Mouse (Mus musculus): ENCODE measurements around the gene Tmem209. TPM values are rescaled to one million over a fixed set of nuclear protein-coding genes. Genes with fewer than 3 reads are reported as not detected.
A peak's percentile ranks its signal among the peaks of the same experiment; 100 is the strongest.

The Tmem209 gene
- polyA plus RNA-seq, 1 experiment from 2014 or later, result 27.5 TPM

DNA sequence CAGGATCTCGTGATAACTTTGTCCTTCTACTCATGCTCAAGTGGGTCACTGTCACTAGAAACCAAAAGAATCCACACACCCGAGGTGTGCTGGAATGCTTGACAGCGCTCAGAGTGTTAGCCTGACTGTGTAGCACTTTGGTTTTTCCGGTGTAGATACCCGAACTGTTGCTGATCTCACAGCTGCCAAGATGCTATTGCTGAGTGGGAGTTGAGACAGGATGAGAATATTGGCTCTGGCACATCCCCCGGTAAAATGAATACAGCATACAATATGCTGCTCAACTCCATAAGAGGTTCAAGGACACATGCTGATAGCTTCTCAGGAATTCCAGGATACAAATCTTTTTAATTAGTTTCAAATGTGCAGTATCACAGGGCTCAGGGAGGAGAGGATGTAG lies 19.2 kb upstream of the Tmem209 start:
- ATAC-seq (ENCODE audit: insufficient number of reproducible peaks, low FRiP score), result peak; percentile 62
- H3K9ac ChIP-seq, result no peak overlapping the region
- no peaks in the 10 kb centered on the region for H3K27me3 ChIP-seq (replicated peaks)
- WGBS, result 22% methylated on average over 6 of the region's 6 CpGs
- 0 out of 2 replicates have a peak overlapping the region, but pooled peaks have one; percentile 2 for H3K4me2 ChIP-seq
- H3K4me1 ChIP-seq (replicated peaks), result peaks cover 52% of the 10 kb centered on the region
- no peak overlapping the region for H3K4me3 ChIP-seq
- peak overlapping the region; percentile 94 for H3K27ac ChIP-seq (ENCODE audit: poor library complexity, severe bottlenecking)
- H3K36me3 ChIP-seq, result no peaks in the 10 kb centered on the region
- H3K9me3 ChIP-seq (replicated peaks), result no peaks in the 10 kb centered on the region

DNA sequence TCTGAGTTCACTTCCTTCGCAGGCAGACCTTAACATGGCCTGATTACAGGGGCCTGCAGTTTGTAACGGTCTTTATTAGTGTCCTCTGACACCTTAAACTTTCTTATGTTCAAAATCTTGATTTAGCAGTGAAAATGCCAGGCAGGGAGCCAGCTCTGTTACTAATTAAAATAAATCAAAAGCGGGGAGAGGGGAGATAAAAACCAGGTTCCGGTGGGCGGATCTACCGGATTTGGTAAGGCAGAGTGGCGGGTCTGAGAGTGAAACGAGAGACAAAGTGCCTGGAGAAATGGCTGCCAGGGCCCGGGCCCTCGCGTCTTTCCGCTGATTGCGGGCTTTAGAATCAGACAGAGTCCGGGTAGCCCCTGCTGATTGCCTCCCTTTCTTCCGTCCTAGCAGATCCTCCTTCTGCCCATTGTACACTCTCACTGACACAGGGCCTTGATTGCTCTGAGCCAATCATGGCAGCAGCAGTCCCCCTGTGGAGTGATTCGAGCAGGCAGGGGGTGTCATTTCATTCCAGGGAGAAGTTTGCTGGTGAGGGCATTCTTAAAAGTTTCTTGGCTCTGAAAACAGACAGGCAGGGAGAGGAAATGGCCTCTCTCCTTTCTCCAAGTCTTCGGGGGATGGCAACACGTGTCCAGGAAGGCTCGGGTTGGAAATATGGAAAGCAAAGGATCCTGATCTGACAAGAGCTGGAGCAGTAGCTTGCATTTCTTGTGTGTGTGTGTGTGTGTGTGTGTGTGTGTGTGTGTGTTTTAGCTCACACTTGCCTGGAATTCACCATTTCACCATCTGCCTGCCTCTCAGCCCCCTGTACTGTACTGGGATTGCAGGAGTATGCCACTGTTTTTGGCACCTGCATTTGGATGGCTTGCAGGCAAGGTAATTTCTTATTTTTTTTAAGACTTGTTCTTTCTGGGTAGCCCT lies 17.3 kb upstream of the Tmem209 start:
- Histone ChIP-seq H3K4me3 (no peak overlapping the region), H3K27me3 (replicated peaks) (no peaks in the 10 kb centered on the region), H3K36me3 (no peaks in the 10 kb centered on the region), H3K4me2 (peak overlapping the region; percentile 30), H3K9me3 (replicated peaks) (no peaks in the 10 kb centered on the region), H3K27ac (ENCODE audit: poor library complexity, severe bottlenecking) (peak overlapping the region; percentile 94), H3K9ac (0 out of 2 replicates have a peak overlapping the region, but pooled peaks have one; percentile 6), H3K4me1 (replicated peaks) (peaks cover 55% of the 10 kb centered on the region)
- peak; percentile 33; the same call in 1 of the 2 replicates for ATAC-seq (ENCODE audit: insufficient number of reproducible peaks, low FRiP score)
- WGBS, result 19% methylated on average over 19 of the region's 19 CpGs

- Histone ChIP-seq H3K27me3 (replicated peaks) (no peaks in the 10 kb centered on the region), H3K36me3 (no peaks in the 10 kb centered on the region), H3K4me2 (no peak overlapping the region), H3K9ac (no peak overlapping the region), H3K4me3 (no peak overlapping the region), H3K9me3 (replicated peaks) (no peaks in the 10 kb centered on the region), H3K27ac (ENCODE audit: poor library complexity, severe bottlenecking) (peak overlapping the region; percentile 94), H3K4me1 (replicated peaks) (peaks cover 55% of the 10 kb centered on the region)
- no peak for ATAC-seq (ENCODE audit: insufficient number of reproducible peaks, low FRiP score)
- 53% methylated on average over 7 of the region's 7 CpGs for WGBS
Measured at GRCm38 (mm10) chr6:30525456-30526332, 16.1 kb upstream of the Tmem209 start.

DNA sequence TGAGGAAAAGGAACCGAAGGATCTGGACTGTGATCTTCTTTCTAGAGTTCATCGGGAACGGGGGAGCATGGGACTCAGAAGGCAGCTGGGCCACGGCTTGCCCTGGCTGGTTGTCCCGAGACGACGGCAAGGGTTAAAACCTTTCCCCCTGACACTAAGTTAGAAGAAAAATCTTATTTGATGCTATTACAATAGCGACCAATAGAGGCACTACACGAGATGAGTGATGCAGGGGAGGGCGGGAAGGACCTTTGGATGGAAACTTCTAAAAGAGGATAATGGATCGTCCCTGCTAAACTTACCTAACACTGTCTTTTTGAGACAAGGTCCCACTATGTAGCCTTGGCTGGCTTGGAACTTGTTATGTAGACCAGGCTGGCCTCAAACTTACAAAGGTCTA lies 10.8 kb upstream of the Tmem209 start:
- no peak overlapping the region for H3K4me2 ChIP-seq
- no peaks in the 10 kb centered on the region for H3K9me3 ChIP-seq (replicated peaks)
- H3K36me3 ChIP-seq, result no peaks in the 10 kb centered on the region
- no peak overlapping the region for H3K27ac ChIP-seq (ENCODE audit: poor library complexity, severe bottlenecking)
- no peak overlapping the region for H3K9ac ChIP-seq
- peaks cover 12% of the 10 kb centered on the region for H3K4me1 ChIP-seq (replicated peaks)
- WGBS, result 63% methylated on average over 11 of the region's 11 CpGs
- no peak for ATAC-seq (ENCODE audit: insufficient number of reproducible peaks, low FRiP score)
- no peak overlapping the region for H3K4me3 ChIP-seq
- H3K27me3 ChIP-seq (replicated peaks), result no peaks in the 10 kb centered on the region

- peak overlapping the region; percentile 21; the same call in 1 of the 2 replicates for H3K27ac ChIP-seq (ENCODE audit: poor library complexity, severe bottlenecking)
- 20% methylated on average over 9 of the region's 9 CpGs for WGBS
Measured at GRCm38 (mm10) chr6:30514242-30514641, 4.7 kb upstream of the Tmem209 start.

GRCm38 (mm10) chr6:30510291-30510690 lies 708 bp upstream of the Tmem209 start:
- H3K27ac ChIP-seq (ENCODE audit: poor library complexity, severe bottlenecking), result peak overlapping the region; percentile 98
- H3K4me3 ChIP-seq, result no peak overlapping the region
- H3K4me2 ChIP-seq, result peak overlapping the region; percentile 67
- no peaks in the 10 kb centered on the region for H3K27me3 ChIP-seq (replicated peaks)
- no peak overlapping the region for H3K9ac ChIP-seq
- ATAC-seq (ENCODE audit: insufficient number of reproducible peaks, low FRiP score), result no peak
- H3K9me3 ChIP-seq (replicated peaks), result no peaks in the 10 kb centered on the region
- peaks cover 20% of the 10 kb centered on the region for H3K36me3 ChIP-seq
- H3K4me1 ChIP-seq (replicated peaks), result peaks cover 22% of the 10 kb centered on the region
- WGBS, result 78% methylated on average over 5 of the region's 5 CpGs

More at GRCm38 (mm10) chr6:30514242-30514641, 4.7 kb upstream of the Tmem209 start:
- no peaks in the 10 kb centered on the region for H3K9me3 ChIP-seq (replicated peaks)
- H3K36me3 ChIP-seq, result no peaks in the 10 kb centered on the region
- H3K27me3 ChIP-seq (replicated peaks), result no peaks in the 10 kb centered on the region
- H3K4me2 ChIP-seq, result no peak overlapping the region
- no peak overlapping the region for H3K4me3 ChIP-seq
- peak overlapping the region; percentile 28; the same call in 1 of the 2 replicates for H3K9ac ChIP-seq
- H3K4me1 ChIP-seq (replicated peaks), result peaks cover 16% of the 10 kb centered on the region
- no peak for ATAC-seq (ENCODE audit: insufficient number of reproducible peaks, low FRiP score)

DNA sequence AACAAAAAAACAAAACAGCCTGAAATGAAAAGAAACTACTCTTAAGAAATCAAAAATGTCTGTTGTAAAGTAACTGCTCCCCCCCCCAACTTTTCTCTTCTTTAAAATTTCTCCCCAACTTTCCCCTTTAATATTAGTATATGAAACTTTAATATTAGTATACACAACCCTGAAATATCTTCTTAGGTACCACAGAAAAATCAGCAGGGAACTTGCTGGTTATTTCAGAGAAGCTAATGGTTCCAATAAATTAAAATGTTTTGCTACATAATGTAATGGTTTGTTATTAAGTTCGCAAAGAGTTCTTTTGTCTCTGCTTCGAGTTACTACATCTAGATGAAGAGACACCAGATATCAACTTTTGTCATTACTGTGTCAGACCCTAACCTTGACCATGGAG lies 759 bp downstream of the Tmem209 start:
- peaks cover 31% of the 10 kb centered on the region for H3K36me3 ChIP-seq
- no peaks in the 10 kb centered on the region for H3K9me3 ChIP-seq (replicated peaks)
- H3K4me3 ChIP-seq, result peak overlapping the region; percentile 64
- H3K9ac ChIP-seq, result peak overlapping the region; percentile 83
- no peak for ATAC-seq (ENCODE audit: insufficient number of reproducible peaks, low FRiP score)
- peak overlapping the region; percentile 67 for H3K4me2 ChIP-seq
- H3K27me3 ChIP-seq (replicated peaks), result no peaks in the 10 kb centered on the region
- peak overlapping the region; percentile 98 for H3K27ac ChIP-seq (ENCODE audit: poor library complexity, severe bottlenecking)
- H3K4me1 ChIP-seq (replicated peaks), result peaks cover 13% of the 10 kb centered on the region
- WGBS, result 10% methylated on average over 2 of the region's 2 CpGs

DNA sequence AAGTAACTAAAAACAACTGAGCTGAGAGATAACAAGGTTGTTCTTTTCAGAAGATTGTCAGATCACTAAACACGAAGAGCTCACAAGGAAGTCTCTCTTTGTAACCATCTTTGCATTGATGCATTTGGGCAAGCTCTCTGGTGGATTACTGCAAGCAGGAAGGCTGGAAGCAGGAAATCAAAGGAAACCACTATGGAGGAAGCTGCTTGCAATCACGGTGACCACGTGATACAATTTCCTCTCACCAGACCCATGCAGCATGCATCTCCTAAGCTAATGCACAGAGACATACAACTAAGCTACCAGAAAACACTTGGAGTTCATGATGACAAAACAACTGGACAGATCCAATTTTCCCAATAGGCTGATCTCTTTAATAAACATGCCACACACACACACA lies 10.5 kb downstream of the Tmem209 start:
- 63% methylated on average over 3 of the region's 3 CpGs for WGBS
- Histone ChIP-seq H3K4me3 (no peak overlapping the region), H3K9me3 (replicated peaks) (no peaks in the 10 kb centered on the region), H3K9ac (no peak overlapping the region), H3K4me1 (replicated peaks) (peaks cover 7% of the 10 kb centered on the region; the same call in 1 of the 2 replicates), H3K27me3 (replicated peaks) (no peaks in the 10 kb centered on the region), H3K36me3 (peaks cover 64% of the 10 kb centered on the region), H3K4me2 (no peak overlapping the region), H3K27ac (ENCODE audit: poor library complexity, severe bottlenecking) (no peak overlapping the region)
- no peak for ATAC-seq (ENCODE audit: insufficient number of reproducible peaks, low FRiP score)

GRCm38 (mm10) chr6:30486504-30486903 lies 23.1 kb downstream of the Tmem209 start:
- Histone ChIP-seq H3K27me3 (replicated peaks) (no peaks in the 10 kb centered on the region), H3K4me2 (no peak overlapping the region), H3K4me3 (no peak overlapping the region), H3K27ac (ENCODE audit: poor library complexity, severe bottlenecking) (no peak overlapping the region), H3K36me3 (peaks cover 76% of the 10 kb centered on the region), H3K4me1 (replicated peaks) (no peaks in the 10 kb centered on the region), H3K9ac (no peak overlapping the region), H3K9me3 (replicated peaks) (0 out of 2 replicates have a peak, but pooled peaks cover 3% of the 10 kb centered on the region)
- 85% methylated on average over 6 of the region's 6 CpGs for WGBS
- no peak for ATAC-seq (ENCODE audit: insufficient number of reproducible peaks, low FRiP score)

DNA sequence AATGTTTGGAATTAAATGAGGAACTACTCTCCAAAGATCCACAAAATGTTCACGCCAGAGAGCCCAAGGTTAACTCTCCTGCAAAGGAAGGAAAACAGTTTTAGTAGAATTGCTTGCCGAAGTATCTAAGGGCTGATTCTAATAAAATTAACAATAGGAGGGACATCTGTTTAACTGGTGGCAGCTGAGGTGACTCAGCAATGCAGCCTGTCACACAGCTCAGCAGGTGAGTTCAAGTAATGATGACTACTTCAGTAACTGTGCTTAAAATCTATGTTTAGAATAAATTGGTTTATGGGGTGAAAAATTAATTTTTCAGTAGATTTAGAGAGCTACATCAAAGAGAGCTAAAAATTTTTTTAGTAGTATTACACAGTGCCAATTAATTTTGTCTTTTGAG lies 26.7 kb downstream of the Tmem209 start:
- 85% methylated on average over 2 of the region's 2 CpGs for WGBS
- H3K4me1 ChIP-seq (replicated peaks), result no peaks in the 10 kb centered on the region

GRCm38 (mm10) chr6:30479418-30479817 lies 30.2 kb downstream of the Tmem209 start:
- Histone ChIP-seq H3K27me3 (replicated peaks) (no peaks in the 10 kb centered on the region), H3K9me3 (replicated peaks) (no peaks in the 10 kb centered on the region), H3K27ac (ENCODE audit: poor library complexity, severe bottlenecking) (peak overlapping the region; percentile 19; the same call in 1 of the 2 replicates), H3K4me1 (replicated peaks) (no peaks in the 10 kb centered on the region; the same call in 1 of the 2 replicates), H3K4me2 (no peak overlapping the region), H3K9ac (no peak overlapping the region), H3K4me3 (no peak overlapping the region), H3K36me3 (peaks cover 65% of the 10 kb centered on the region)
- WGBS, result 78% methylated on average over 3 of the region's 3 CpGs
- ATAC-seq (ENCODE audit: insufficient number of reproducible peaks, low FRiP score), result no peak

More for the DNA sequence above, 26.7 kb downstream of the Tmem209 start:
- no peak for ATAC-seq (ENCODE audit: insufficient number of reproducible peaks, low FRiP score)
- H3K9me3 ChIP-seq (replicated peaks), result 0 out of 2 replicates have a peak, but pooled peaks cover 3% of the 10 kb centered on the region
- H3K36me3 ChIP-seq, result peaks cover 86% of the 10 kb centered on the region
- no peaks in the 10 kb centered on the region for H3K27me3 ChIP-seq (replicated peaks)
- H3K9ac ChIP-seq, result no peak overlapping the region
- H3K27ac ChIP-seq (ENCODE audit: poor library complexity, severe bottlenecking), result no peak overlapping the region
- H3K4me2 ChIP-seq, result no peak overlapping the region
- H3K4me3 ChIP-seq, result no peak overlapping the region

Data from heart, embryonic 12.5 days (tissue).